Mouse (Mus musculus): ENCODE results near the gene Vmn2r106. TPM values are rescaled to one million over a fixed set of nuclear protein-coding genes. Genes with fewer than 3 reads are reported as not detected.

The Vmn2r106 gene
- polyA plus RNA-seq (2014; fragmentation: Nextera tagmentation; extraction: Ambion mirVana), result not detected in 2 replicates

DNA sequence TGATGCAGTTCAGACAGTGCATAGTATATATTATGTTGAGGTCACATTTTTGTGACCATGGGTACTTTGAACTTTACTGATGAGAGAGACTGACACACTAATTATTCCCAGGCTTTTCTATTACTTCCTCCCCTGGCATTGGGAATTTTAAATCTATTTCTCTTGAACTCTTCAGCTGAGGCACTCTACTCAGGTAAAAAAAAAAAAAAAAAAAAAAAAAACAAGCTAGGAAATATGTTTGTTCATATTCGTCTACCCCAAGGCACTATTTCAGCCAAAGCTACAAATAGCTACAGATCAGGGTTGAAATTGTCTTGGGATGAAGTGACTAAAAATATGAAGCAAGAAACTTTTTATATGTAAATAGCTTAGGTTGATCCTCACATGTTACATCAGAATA, at the start of gene Vmn2r106:
Gene Vmn2r106, minus strand, starts transcription at position 101 of the 400 bp plus-strand sequence.
- Histone ChIP-seq H3K36me3 (ENCODE audit: control insufficient read depth, insufficient read depth, low read length) (no peaks in the 10 kb centered on the region), H3K4me2 (replicated peaks; ENCODE audit: low read depth, low read length) (no peak within 1 kb of the TSS), H3K27ac (ENCODE audit: low read depth, low read length) (no peak within 1 kb of the TSS), H3K9me3 (ENCODE audit: control insufficient read depth, low read length) (no peaks in the 10 kb centered on the region), H3K27me3 (ENCODE audit: control insufficient read depth, insufficient read depth, low read length) (no peaks in the 10 kb centered on the region), H3K9ac (ENCODE audit: low read depth, low read length) (no peak within 1 kb of the TSS), H3K4me3 (ENCODE audit: low read length) (no peak within 1 kb of the TSS), H3K4me1 (ENCODE audit: control insufficient read depth, insufficient read depth, low read length) (no peaks in the 10 kb centered on the region)
- no peak for ATAC-seq (ENCODE audit: low FRiP score, low TSS enrichment)
- 73% methylated on average over 1 of the region's 1 CpGs for WGBS

DNA sequence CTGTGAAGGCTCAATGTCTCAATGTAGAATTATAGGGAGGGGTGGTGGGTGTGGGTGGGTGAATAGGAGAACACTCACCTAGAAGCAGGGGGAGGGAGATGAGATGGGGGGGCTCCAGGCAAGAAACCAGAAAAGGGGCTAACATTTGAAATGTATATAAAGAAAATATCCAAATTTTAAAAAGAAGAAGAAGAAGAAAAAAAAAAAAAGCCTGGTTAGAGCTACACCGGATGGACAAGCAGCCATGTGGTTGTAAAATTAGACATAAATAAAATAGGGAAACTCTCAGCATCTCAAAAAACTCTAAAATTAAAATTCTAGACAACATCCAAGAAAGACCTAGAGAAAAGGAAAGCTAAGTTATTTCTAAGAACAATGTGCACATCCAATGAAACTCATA, 20.4 kb upstream of the Vmn2r106 start:
- no peak overlapping the region for H3K27ac ChIP-seq (ENCODE audit: low read depth, low read length)
- H3K9me3 ChIP-seq (ENCODE audit: control insufficient read depth, low read length), result 0 out of 2 replicates have a peak, but pooled peaks cover 4% of the 10 kb centered on the region
- no peak overlapping the region for H3K4me3 ChIP-seq (ENCODE audit: low read length)
- no peak for ATAC-seq (ENCODE audit: low FRiP score, low TSS enrichment)
- WGBS, result 88% methylated on average over 1 of the region's 1 CpGs
- no peaks in the 10 kb centered on the region for H3K4me1 ChIP-seq (ENCODE audit: control insufficient read depth, insufficient read depth, low read length)
- H3K27me3 ChIP-seq (ENCODE audit: control insufficient read depth, insufficient read depth, low read length), result no peaks in the 10 kb centered on the region
- no peak overlapping the region for H3K9ac ChIP-seq (ENCODE audit: low read depth, low read length)
- no peak overlapping the region for H3K4me2 ChIP-seq (replicated peaks; ENCODE audit: low read depth, low read length)
- no peaks in the 10 kb centered on the region for H3K36me3 ChIP-seq (ENCODE audit: control insufficient read depth, insufficient read depth, low read length)

- Histone ChIP-seq H3K27me3 (ENCODE audit: control insufficient read depth, insufficient read depth, low read length) (no peaks in the 10 kb centered on the region), H3K27ac (ENCODE audit: low read depth, low read length) (no peak overlapping the region), H3K9me3 (ENCODE audit: control insufficient read depth, low read length) (no peaks in the 10 kb centered on the region), H3K9ac (ENCODE audit: low read depth, low read length) (no peak overlapping the region), H3K4me2 (replicated peaks; ENCODE audit: low read depth, low read length) (no peak overlapping the region), H3K4me3 (ENCODE audit: low read length) (no peak overlapping the region), H3K36me3 (ENCODE audit: control insufficient read depth, insufficient read depth, low read length) (no peaks in the 10 kb centered on the region), H3K4me1 (ENCODE audit: control insufficient read depth, insufficient read depth, low read length) (no peaks in the 10 kb centered on the region)
- ATAC-seq (ENCODE audit: low FRiP score, low TSS enrichment), result no peak
Observed at GRCm38 (mm10) chr17:20286906-20287305, 1.6 kb upstream of the Vmn2r106 start.

- H3K4me3 ChIP-seq (ENCODE audit: low read length), result no peak overlapping the region
- ATAC-seq (ENCODE audit: low FRiP score, low TSS enrichment), result no peak
- H3K4me1 ChIP-seq (ENCODE audit: control insufficient read depth, insufficient read depth, low read length), result no peaks in the 10 kb centered on the region
- H3K4me2 ChIP-seq (replicated peaks; ENCODE audit: low read depth, low read length), result no peak overlapping the region
- no peak overlapping the region for H3K9ac ChIP-seq (ENCODE audit: low read depth, low read length)
- peaks cover 11% of the 10 kb centered on the region for H3K9me3 ChIP-seq (ENCODE audit: control insufficient read depth, low read length)
- no peak overlapping the region for H3K27ac ChIP-seq (ENCODE audit: low read depth, low read length)
- 74% methylated on average over 4 of the region's 4 CpGs for WGBS
- H3K27me3 ChIP-seq (ENCODE audit: control insufficient read depth, insufficient read depth, low read length), result no peaks in the 10 kb centered on the region
- no peaks in the 10 kb centered on the region for H3K36me3 ChIP-seq (ENCODE audit: control insufficient read depth, insufficient read depth, low read length)
Observed at GRCm38 (mm10) chr17:20255522-20255921, 29.8 kb downstream of the Vmn2r106 start.

GRCm38 (mm10) chr17:20234952-20235351, 50.4 kb downstream of the Vmn2r106 start, which contains the start of gene Vmn2r105:
Gene Vmn2r105, minus strand, starts transcription at chr17:20235052.
- H3K4me3 ChIP-seq (ENCODE audit: low read length), result no peak within 1 kb of the TSS
- no peaks in the 10 kb centered on the region for H3K9me3 ChIP-seq (ENCODE audit: control insufficient read depth, low read length)
- no peaks in the 10 kb centered on the region for H3K27me3 ChIP-seq (ENCODE audit: control insufficient read depth, insufficient read depth, low read length)
- no peak within 1 kb of the TSS for H3K4me2 ChIP-seq (replicated peaks; ENCODE audit: low read depth, low read length)
- H3K36me3 ChIP-seq (ENCODE audit: control insufficient read depth, insufficient read depth, low read length), result no peaks in the 10 kb centered on the region
- no peak within 1 kb of the TSS for H3K27ac ChIP-seq (ENCODE audit: low read depth, low read length)
- H3K4me1 ChIP-seq (ENCODE audit: control insufficient read depth, insufficient read depth, low read length), result no peaks in the 10 kb centered on the region
- no peak within 1 kb of the TSS for H3K9ac ChIP-seq (ENCODE audit: low read depth, low read length)
- WGBS, result 78% methylated on average over 2 of the region's 2 CpGs
- ATAC-seq (ENCODE audit: low FRiP score, low TSS enrichment), result no peak

Other genes starting within 250 kb of the Vmn2r106 start
- gene Vmn2r104, start 237.2 kb downstream of the Vmn2r106 start, polyA plus RNA-seq (2014; fragmentation: Nextera tagmentation; extraction: Ambion mirVana), result not detected in 2 replicates
- not detected in 2 replicates for gene Fpr-rs7, start 171.3 kb downstream of the Vmn2r106 start, polyA plus RNA-seq (2014; fragmentation: Nextera tagmentation; extraction: Ambion mirVana)
- not detected in 2 replicates for gene Fpr-rs6, start 102.5 kb downstream of the Vmn2r106 start, polyA plus RNA-seq (2014; fragmentation: Nextera tagmentation; extraction: Ambion mirVana)
- not detected in 2 replicates for gene Vmn2r105, start 50.5 kb downstream of the Vmn2r106 start, polyA plus RNA-seq (2014; fragmentation: Nextera tagmentation; extraction: Ambion mirVana)
- not detected in 2 replicates for gene Vmn2r107, start 59.7 kb upstream of the Vmn2r106 start, polyA plus RNA-seq (2014; fragmentation: Nextera tagmentation; extraction: Ambion mirVana)
- gene Vmn1r224, start 128.6 kb upstream of the Vmn2r106 start, polyA plus RNA-seq (2014; fragmentation: Nextera tagmentation; extraction: Ambion mirVana), result not detected in 2 replicates
- not detected in 2 replicates for gene Vmn2r108, start 195.8 kb upstream of the Vmn2r106 start, polyA plus RNA-seq (2014; fragmentation: Nextera tagmentation; extraction: Ambion mirVana)
- gene Vmn1r225, start 212.6 kb upstream of the Vmn2r106 start, polyA plus RNA-seq (2014; fragmentation: Nextera tagmentation; extraction: Ambion mirVana), result not detected in 2 replicates